Mouse (Mus musculus) intestine, embryonic 14.5 days (tissue): ENCODE data around the gene Snap23. TPM values are rescaled to one million over a fixed set of nuclear protein-coding genes. Genes with fewer than 3 reads are reported as not detected.
"Not testable (repeated sequence)": the region's sequence is repeated elsewhere in the genome, so short reads cannot be mapped to it uniquely, and the experiment has no call there.

Experiments used
- ATAC-seq: fragments of 200-750 bp; cut with Nextera tagmentation; replicated peaks from 2 replicates; pipeline ENCODE4 v1.8.0; 2017; ENCODE audit warnings: low read depth, moderate number of reproducible peaks, moderate TSS enrichment, moderate library complexity; ENCODE audit not compliant: low FRiP score, low TSS enrichment
- DNase-seq: peaks from one replicate; pipeline ENCODE4 v3.0.0-alpha.2; 2018; ENCODE audit warnings: low spot score
- H3K27ac ChIP-seq: fragments of 300-500 bp; sonication (generic); 2 replicates; pipeline ENCODE4 v1.5.1; 2014; ENCODE audit warnings: low read depth, mild to moderate bottlenecking, control low read depth
- H3K27me3 ChIP-seq: fragments of 300-500 bp; sonication (generic); replicated peaks from 2 replicates; pipeline ENCODE4 v1.6.1; 2014; ENCODE audit warnings: low read length, control low read depth; ENCODE audit not compliant: control insufficient read depth, insufficient read depth
- H3K36me3 ChIP-seq: fragments of 300-500 bp; sonication (generic); 2 replicates; pipeline ENCODE4 v1.6.1; 2014; ENCODE audit warnings: low read length, control low read depth; ENCODE audit not compliant: control insufficient read depth, insufficient read depth
- H3K4me1 ChIP-seq: fragments of 300-500 bp; sonication (generic); replicated peaks from 2 replicates; pipeline ENCODE4 v1.6.1; 2014; ENCODE audit warnings: low read length, control low read depth, mixed read lengths; ENCODE audit not compliant: control insufficient read depth, insufficient read depth
- H3K4me2 ChIP-seq: fragments of 300-500 bp; sonication (generic); 2 replicates; pipeline ENCODE4 v1.6.1; 2014; ENCODE audit warnings: low read length
- H3K4me3 ChIP-seq: fragments of 300-500 bp; sonication (generic); 2 replicates; pipeline ENCODE4 v1.5.1; 2014; ENCODE audit warnings: low read depth, low read length, control low read depth, mixed read lengths
- H3K9ac ChIP-seq: fragments of 300-500 bp; sonication (generic); 2 replicates; pipeline ENCODE4 v1.6.1; 2014; ENCODE audit warnings: mild to moderate bottlenecking, low read length
- H3K9me3 ChIP-seq: fragments of 300-500 bp; sonication (generic); 2 replicates; pipeline ENCODE4 v1.6.1; 2016; ENCODE audit warnings: low read length, control low read depth; ENCODE audit not compliant: control insufficient read depth
- WGBS: fragments of 180-500 bp; shearing (Covaris S2); extraction: QIAGEN DNeasy Blood & Tissue Kit; methylation state at CpG from one replicate; pipeline ENCODE4 v1.1.7; 2014; 5-methylcytosine and 5-hydroxymethylcytosine counted together
- polyA plus RNA-seq: library from polyadenylated mRNA; unstranded; fragments of >200 nt; fragmentation: Nextera tagmentation; extraction: Ambion mirVana; gene quantifications from 2 replicates; pipeline ENCODE4 v1.2.1, GENCODE M21; 2014

Gene Snap23
- polyA plus RNA-seq, 1 experiment from 2014 or later = 49.6 TPM

GRCm38 (mm10) chr2:120556868-120557267 lies 10.6 kb upstream of the Snap23 start:
- peaks cover 20% of the 10 kb centered on the region for H3K36me3 ChIP-seq
- H3K27ac ChIP-seq = no peak overlapping the region
- no peak overlapping the region for H3K4me3 ChIP-seq
- H3K4me2 ChIP-seq = no peak overlapping the region
- no peaks in the 10 kb centered on the region for H3K9me3 ChIP-seq
- no peak for ATAC-seq
- no peak for DNase-seq
- no peaks in the 10 kb centered on the region for H3K4me1 ChIP-seq
- H3K27me3 ChIP-seq = no peaks in the 10 kb centered on the region
- WGBS = 72% methylated on average over 3 of the region's 3 CpGs
- H3K9ac ChIP-seq = no peak overlapping the region

- no peak overlapping the region for H3K27ac ChIP-seq
- WGBS = 82% methylated on average over 3 of the region's 3 CpGs
- ATAC-seq = no peak
- H3K4me3 ChIP-seq = no peak overlapping the region
- no peak overlapping the region for H3K9ac ChIP-seq
- H3K27me3 ChIP-seq = no peaks in the 10 kb centered on the region
- DNase-seq = no peak
- peaks cover 4% of the 10 kb centered on the region; the same call in 1 of the 2 replicates for H3K36me3 ChIP-seq
- H3K4me2 ChIP-seq = no peak overlapping the region
- H3K4me1 ChIP-seq = no peaks in the 10 kb centered on the region
- no peaks in the 10 kb centered on the region for H3K9me3 ChIP-seq
Observed at GRCm38 (mm10) chr2:120558813-120559212, 8.7 kb upstream of the Snap23 start.

- Histone ChIP-seq H3K36me3 (no peaks in the 10 kb centered on the region), H3K4me3 (no peak overlapping the region), H3K9me3 (no peaks in the 10 kb centered on the region), H3K4me1 (no peaks in the 10 kb centered on the region), H3K9ac (no peak overlapping the region), H3K27me3 (no peaks in the 10 kb centered on the region), H3K27ac (no peak overlapping the region), H3K4me2 (no peak overlapping the region)
- no peak for ATAC-seq
- no peak for DNase-seq
- WGBS = 100% methylated on average over 1 of the region's 1 CpGs
Observed at GRCm38 (mm10) chr2:120561524-120561923, 5.9 kb upstream of the Snap23 start.

GRCm38 (mm10) chr2:120562859-120563234 lies 4.6 kb upstream of the Snap23 start:
- Histone ChIP-seq H3K4me3 (peak overlapping the region; percentile 88), H3K27me3 (no peaks in the 10 kb centered on the region), H3K4me2 (peak overlapping the region; percentile 62), H3K36me3 (no peaks in the 10 kb centered on the region), H3K9ac (peak overlapping the region; percentile 91), H3K27ac (peak overlapping the region; percentile 70; the same call in 1 of the 2 replicates), H3K9me3 (no peaks in the 10 kb centered on the region), H3K4me1 (no peaks in the 10 kb centered on the region; the same call in 1 of the 2 replicates)
- 23% methylated on average over 9 of the region's 9 CpGs for WGBS
- ATAC-seq (no peak), DNase-seq (no peak)

- no peaks in the 10 kb centered on the region for H3K27me3 ChIP-seq
- H3K9me3 ChIP-seq = no peaks in the 10 kb centered on the region
- ATAC-seq = peak; percentile 77
- peak within 1 kb of the TSS; percentile 62 for H3K4me2 ChIP-seq
- DNase-seq = peak; percentile 88
- H3K36me3 ChIP-seq = no peaks in the 10 kb centered on the region
- H3K9ac ChIP-seq = peak within 1 kb of the TSS; percentile 91
- peak within 1 kb of the TSS; percentile 88 for H3K4me3 ChIP-seq
- peak within 1 kb of the TSS; percentile 70 for H3K27ac ChIP-seq
- WGBS = under 1% methylated on average over 50 of the region's 50 CpGs
- peaks cover 3% of the 10 kb centered on the region for H3K4me1 ChIP-seq
Observed at GRCm38 (mm10) chr2:120563235-120563990, 4.1 kb upstream of the Snap23 start, which contains the start of gene Zfp106. Zfp106 (minus strand) TSS chr2:120563843.

- H3K27ac ChIP-seq, H3K9me3 ChIP-seq, H3K4me3 ChIP-seq, H3K4me2 ChIP-seq, DNase-seq, ATAC-seq, H3K9ac ChIP-seq, H3K27me3 ChIP-seq, H3K36me3 ChIP-seq: not testable (repeated sequence)
- WGBS = 87% methylated on average over 4 of the region's 4 CpGs
- peaks cover 11% of the 10 kb centered on the region for H3K4me1 ChIP-seq
Observed at GRCm38 (mm10) chr2:120564548-120565188, 2.8 kb upstream of the Snap23 start.

- peaks cover 11% of the 10 kb centered on the region for H3K4me1 ChIP-seq
- ATAC-seq = no peak
- no peaks in the 10 kb centered on the region for H3K27me3 ChIP-seq
- no peak overlapping the region for H3K4me2 ChIP-seq
- no peak for DNase-seq
- no peaks in the 10 kb centered on the region for H3K36me3 ChIP-seq
- H3K27ac ChIP-seq = no peak overlapping the region
- H3K9me3 ChIP-seq = no peaks in the 10 kb centered on the region
- 83% methylated on average over 2 of the region's 2 CpGs for WGBS
- H3K9ac ChIP-seq = no peak overlapping the region
- no peak overlapping the region for H3K4me3 ChIP-seq
Observed at GRCm38 (mm10) chr2:120565363-120565762, 2.1 kb upstream of the Snap23 start.

- Histone ChIP-seq H3K4me3 (peak overlapping the region; percentile 78), H3K4me1 (peaks cover 11% of the 10 kb centered on the region), H3K9me3 (no peaks in the 10 kb centered on the region), H3K27ac (peak overlapping the region; percentile 92), H3K27me3 (no peaks in the 10 kb centered on the region), H3K9ac (peak overlapping the region; percentile 76), H3K36me3 (peaks cover 8% of the 10 kb centered on the region; the same call in 1 of the 2 replicates), H3K4me2 (peak overlapping the region; percentile 86)
- ATAC-seq (peak; percentile 67), DNase-seq (no peak)
- WGBS = under 1% methylated on average over 22 of the region's 22 CpGs
Observed at GRCm38 (mm10) chr2:120567798-120568320, 388 bp downstream of the Snap23 start.
